Mouse (Mus musculus) spleen, postnatal 10 days (tissue): ENCODE data around the gene Pdk1.
"Not testable (repeated sequence)": the region's sequence is repeated elsewhere in the genome, so short reads cannot be mapped to it uniquely, and the experiment has no call there.

Experiments
- DNase-seq, 2 experiments: peaks; one replicate each; pipeline ENCODE4 v3.0.0; 2021 to 2022; ENCODE audit warnings: low spot score in 2 of 2

Pdk1 gene

DNA sequence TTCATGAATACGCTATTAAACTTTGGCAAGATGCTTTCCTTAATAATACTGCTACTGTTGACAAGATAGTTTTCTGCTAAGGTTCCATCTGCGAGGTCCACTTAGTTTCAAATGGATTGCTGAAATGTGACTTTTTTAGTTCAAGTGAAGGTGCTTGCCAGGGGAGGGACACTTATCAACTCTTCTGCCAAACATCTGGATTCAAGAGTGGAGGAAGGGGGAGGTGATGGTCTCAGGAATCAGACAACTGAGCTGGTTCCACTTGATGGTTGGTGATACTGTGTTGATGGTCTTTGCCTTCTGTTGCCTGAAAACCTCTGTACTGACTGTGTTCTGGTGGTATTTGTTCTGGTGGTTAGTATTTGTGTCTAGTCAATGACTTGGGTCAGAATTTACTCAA is 1.4 kb downstream of the Pdk1 start:
- no peak for DNase-seq

DNA sequence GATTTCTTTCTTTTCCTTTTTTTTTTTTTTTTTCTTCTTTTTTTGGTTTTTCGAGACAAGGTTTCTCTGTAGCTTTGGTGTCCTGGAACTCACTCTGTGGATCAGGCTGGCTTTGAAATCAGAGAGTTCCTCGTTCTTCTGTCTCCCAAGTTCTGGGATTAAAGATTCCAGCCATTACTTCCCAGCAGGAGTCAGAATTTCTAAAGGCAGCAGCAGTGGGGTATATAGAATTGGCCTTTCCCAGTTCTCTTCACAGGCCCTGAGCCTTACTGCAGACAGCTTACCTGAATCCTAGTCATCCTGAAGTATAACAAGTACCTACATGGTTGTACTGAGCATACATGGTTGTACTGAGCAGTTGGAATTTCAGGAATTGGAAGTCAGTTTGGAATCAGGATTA is 1.8 kb downstream of the Pdk1 start:
- no peak for DNase-seq

DNA sequence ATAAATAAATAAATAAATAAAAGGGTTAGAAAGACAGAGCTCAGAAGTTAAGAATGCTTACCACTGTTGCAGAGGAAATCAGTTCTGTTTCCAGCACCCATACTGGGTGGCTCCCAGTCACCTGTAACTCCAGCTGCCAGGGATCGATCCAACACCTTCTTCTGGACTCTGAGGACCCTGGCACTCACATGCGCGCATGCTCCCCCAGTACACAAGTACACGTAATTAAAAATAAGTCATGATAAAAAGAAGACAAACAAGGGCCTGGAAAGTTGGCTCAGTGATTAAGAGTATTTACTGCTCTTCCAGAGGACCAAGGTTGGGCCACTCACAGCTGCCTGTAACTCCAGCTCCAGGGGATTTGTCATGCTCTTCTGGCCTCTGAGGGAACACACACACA is 4.8 kb downstream of the Pdk1 start:
- no peak for DNase-seq

DNA sequence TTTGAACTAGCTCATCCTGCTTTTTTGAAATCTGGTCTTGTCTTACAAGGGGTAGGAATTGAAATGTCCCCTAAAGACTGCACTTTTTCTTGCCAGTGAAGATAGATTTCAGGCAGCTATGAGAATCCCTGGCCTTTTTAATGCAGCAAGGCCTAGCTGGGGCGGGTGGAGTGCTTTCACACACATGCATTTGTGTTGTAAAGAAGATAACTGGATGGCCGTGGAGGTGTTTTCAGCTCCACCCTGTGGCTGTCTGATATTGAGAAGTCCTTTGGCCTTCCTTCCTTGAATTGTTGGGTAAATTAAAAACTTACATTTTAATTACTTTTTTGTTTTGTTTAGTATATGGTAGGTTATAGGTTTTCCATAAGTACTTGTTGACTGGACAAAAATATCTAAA is 5.4 kb downstream of the Pdk1 start:
- DNase-seq, result peak in 1 of 2 experiments; percentile 30

DNA sequence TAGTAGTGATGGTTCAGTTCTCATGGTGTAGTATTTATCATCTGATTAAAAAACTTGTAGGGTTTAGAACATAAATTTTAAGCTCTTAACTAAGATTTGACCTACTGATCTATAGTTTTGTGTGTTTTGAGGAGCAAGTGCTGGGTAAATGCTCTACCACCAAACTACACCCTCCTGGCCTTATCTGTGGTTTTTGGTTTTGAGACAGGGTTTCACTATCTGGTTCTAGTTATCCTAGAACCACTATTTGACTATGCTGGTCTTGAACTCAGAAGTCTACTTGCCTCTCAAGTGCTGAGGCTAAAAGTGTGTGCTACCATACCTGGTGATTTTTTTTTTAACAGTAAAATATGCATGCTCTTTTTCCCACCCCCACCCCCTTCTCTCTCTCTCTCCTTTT is 5.9 kb downstream of the Pdk1 start:
- no peak for DNase-seq

DNA sequence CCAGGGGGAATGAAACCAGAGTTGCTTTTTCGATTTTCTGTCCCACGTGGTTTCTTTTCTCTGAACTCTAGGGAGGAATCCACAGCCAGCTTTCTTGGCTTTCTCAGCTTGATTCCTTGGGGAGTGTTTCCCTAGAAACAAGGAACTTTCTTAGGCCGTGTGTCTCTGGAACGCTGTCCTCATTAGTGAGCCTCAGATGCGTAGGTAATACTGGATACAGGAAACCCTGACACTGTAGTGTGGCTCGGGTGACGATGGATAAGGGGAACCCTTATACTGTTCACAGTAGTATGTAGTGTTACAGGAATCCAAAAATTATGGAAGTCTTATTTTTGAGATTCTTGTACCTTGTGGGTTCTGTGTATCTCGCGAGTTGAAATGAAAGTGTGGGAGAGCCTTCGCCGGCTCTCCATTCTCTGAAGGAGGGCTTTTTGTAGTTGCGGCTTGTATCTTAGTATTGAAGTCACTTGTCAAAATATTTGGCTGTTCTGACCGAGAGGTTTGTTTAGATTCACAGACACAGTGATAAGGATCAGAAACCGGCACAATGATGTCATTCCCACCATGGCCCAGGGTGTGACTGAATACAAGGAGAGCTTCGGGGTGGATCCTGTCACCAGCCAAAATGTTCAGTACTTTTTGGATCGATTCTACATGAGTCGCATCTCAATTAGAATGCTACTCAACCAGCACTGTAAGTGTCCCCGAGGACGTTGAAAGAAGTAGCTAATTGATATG is 10.1 kb downstream of the Pdk1 start:
- no peak for DNase-seq

DNA sequence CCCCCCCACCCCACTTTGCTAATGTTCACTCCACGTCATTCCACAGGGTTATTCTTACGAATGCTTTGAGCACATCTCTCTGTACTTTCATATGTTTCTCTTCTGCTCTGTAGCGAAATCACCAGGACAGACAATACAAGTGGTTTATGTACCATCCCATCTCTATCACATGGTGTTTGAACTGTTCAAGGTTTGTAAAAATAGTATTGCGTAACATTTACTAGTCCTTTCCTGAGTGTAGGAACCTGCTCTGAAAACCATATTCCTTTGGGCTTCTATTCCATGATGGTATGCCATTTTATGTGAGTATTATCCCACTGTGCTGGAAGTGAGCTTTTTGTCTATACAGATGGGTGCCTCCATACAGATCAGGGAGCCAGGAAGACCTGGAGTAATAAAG is 14.2 kb downstream of the Pdk1 start:
- no peak for DNase-seq

DNA sequence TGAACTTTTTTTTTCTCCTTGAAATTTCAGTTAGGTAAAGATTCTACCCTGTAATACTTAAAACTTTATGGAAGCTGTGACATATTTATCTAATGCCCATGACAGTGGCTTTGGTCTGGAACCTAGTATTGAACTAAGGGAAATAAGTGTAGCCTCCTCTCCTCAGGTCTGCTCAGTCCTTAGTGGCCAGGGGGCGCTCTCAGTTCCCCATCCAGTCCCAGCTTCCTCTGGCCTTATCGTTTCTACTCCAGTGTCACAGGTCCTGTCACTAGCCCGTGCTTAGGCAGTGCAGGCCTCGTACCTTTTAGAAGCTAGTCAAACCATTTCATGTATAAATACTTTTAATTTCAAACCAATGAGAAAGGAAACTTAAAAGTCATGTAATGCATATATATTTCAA is 15.4 kb downstream of the Pdk1 start:
- no peak for DNase-seq

DNA sequence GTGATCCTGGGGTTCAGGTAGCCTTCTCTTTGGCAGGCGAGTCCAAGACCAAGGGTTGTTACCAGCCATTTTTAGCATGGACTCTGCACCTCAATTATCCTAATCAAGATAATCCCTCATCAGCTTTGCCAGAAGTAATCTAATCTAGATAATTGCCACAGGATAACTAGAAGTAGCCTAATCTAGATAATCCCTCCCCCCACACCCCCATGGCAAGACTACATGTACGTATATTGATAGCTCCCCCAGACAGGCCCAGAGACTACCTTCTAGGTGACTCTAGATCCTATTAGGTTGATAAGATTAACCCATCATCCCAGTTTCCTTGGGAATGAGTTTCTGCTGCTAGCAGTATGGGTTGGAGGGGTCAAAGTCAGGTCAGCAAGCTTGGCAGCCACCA is 18.5 kb downstream of the Pdk1 start:
- no peak for DNase-seq

DNA sequence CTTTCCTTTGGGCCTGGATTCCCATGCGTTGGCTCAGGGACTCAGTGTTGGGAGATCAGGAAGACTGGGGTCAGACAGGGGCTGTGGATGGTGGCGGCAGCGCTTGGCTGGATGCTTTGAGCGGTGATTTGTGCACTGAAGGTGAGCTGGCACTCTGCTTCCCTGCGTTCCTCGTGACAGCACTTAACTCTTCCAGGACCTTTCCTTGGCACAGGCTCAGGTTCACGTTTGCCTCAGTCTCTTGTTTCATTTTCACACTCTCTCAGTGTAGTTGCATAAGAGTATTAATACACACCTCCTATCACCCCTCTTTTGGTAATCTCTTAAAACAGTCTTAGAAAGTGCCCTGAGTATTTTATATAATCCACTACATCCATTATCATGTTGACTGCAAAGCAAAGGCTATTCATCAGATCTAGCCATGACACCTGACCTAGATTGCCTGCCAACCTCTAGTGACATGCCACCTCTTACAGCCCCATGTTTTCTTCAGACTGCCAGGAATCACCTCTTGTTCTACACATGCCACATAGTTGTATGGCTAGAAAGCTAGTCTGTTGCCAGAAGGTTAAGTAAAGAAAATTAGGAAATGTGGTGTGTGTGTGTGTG is 19.8 kb downstream of the Pdk1 start:
- no peak for DNase-seq

DNA sequence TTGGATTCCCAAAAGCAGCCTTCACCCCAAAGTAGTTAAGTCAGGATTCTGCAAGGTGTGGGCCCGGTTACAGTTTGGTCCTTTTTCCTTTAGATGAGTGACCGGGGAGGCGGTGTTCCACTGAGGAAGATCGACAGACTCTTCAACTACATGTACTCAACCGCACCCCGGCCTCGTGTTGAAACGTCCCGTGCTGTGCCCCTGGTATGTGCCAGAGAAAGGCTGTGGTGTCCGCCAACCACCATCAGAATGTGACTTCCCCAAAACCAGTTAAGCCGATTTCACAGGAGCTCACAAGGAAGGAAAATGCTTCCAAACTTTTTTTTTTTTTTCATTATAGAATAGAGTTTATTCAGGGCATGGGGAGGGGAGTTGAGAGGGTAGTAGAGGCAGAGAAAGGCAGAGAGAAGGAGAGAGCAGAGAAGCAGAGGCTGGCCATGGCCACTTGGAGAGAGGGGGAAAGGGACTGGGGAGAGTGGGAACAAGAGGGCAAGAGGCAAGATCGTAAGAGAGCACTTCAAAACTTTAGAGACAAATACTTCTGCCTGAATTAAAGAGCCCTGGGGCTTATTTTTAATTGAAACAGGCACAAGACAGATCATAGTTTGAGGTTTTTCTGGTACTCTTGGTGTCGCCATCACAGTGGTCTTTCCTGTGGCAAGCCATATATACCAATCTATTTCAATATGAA is 22.7 kb downstream of the Pdk1 start:
- no peak for DNase-seq

DNA sequence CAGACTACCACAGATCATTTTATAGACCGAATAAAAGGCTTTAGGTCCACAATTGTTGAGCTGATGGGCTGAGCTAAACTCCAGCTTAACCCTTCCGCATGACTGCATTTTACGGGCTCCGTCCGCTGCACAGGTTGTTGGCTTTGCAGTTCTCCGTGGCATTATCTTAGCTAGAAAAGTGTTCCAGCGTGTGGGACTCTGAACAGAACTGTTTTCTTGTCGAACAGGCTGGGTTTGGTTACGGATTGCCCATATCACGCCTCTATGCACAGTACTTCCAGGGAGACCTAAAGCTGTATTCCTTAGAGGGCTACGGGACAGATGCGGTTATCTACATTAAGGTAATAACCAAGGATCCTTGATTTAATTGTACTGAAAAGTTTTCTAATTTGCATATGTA is 24.4 kb downstream of the Pdk1 start:
- no peak for DNase-seq

DNA sequence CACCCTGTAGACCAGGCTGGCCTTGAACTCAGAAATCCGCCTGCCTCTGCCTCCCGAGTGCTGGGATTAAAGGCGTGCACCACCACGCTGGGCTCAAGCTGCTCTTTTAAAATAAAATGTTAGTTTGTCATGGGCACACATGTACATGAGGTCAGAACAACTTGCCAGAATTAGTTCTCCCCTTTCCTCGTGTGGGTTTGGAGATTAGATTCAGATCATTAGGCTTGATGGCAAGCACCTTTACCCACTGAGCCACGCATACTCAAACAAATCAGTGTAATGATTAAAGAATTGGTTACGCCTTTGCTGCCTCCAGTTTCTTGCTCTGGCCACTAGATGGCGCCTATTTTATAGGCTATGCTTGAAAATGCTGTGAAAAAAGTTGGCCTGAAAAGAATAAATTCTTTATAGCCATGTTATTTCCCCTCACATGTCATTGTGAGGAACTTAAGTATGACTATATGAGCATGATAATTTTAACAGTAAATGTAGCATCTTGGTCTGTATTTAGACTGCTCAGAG is 25.4 kb downstream of the Pdk1 start:
- DNase-seq, result peak in 1 of 2 experiments; percentile 49

DNA sequence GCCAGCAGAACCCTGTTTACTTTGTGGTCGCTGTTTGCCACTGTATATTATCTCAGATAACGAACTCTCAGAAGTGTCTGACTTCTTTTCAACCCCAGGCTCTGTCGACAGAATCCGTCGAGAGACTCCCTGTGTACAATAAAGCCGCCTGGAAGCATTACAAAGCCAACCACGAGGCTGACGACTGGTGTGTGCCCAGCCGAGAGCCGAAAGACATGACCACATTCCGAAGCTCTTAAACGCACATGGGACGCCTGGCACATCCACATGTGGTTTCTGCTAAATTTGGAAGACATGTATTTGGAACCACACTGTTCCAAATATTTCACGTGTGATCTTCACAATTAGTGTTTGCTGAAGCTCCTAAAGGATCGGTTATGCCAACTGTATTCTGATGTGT is 26.9 kb downstream of the Pdk1 start:
- no peak for DNase-seq

DNA sequence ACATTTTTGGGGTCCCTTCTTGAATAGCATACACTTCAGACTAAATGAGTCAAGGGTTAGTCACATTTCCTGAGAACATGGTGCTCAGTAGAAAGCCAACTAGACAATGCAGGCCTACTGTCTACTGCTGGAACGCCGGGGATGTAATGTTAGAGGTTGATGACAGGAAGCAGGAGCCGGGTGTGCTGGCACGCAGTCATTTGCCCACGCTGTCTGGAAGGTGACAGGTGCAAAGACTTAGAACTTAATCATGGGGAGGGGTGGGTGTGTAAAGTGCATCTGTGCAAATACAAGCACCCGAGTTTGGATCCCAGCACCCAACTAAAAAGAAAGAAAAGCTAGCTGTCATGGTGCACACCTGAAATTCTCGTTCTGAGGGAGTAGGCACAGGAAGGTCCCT is 32.1 kb downstream of the Pdk1 start:
- DNase-seq, result no peak

DNA sequence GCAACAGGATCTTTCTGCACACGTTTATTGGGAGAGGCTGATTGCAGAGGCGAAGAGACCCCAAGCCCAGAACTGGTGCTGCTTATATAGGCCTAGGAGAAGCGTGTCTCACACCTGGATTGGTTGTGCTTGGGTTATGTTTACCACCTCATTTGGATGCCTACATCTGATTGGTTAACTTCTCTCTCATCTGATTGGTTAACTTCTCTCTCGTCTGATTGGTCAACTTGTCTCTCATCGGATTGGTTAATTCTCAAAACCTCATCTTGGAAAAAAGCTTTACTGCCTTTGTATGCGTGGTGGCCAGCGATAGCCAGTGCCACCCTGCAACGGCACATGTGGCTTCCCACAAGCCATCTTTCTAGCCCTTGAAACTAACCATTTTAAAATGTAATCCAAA is 33.3 kb downstream of the Pdk1 start:
- DNase-seq, result not testable (repeated sequence)

DNA sequence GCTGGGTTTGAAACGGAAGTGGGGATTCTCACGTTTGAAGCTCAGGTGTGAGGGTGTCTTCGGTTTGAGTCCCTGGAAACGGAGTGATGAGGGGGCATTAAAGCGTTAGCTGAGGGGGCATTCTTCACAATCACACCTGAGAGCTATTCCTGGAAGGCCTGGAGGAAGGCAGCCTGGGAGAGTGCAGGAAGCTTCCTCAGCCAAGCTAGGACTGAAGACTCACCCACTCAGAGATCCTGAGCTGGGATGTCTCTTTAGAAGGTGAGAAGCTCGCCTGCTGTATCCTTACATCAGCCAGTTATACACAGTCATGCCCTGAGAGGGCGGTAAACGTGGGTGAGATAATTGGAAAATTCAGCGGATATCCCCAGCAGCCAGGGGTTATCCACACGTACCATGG is 40.9 kb downstream of the Pdk1 start:
- no peak for DNase-seq

DNA sequence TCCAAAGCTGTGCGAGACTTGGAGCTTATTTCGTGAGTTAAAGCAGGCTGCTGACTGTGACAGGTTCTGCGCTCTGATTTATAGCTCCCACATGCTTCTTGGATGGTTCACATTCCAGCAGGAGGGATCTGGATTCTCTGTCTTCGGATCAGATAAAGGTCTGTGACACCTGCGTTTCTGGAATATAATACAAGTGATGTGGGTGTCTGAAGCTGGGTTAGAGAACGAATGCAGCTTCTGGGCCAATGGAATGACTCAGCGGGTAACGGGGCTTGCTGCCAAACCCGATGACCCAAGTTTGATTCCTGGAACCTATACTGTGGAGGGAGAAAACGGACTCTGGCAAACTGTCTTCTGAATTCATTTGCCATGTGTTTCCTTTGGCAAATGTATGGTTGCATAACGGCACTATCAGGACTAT is 46.2 kb downstream of the Pdk1 start:
- DNase-seq, result no peak

DNA sequence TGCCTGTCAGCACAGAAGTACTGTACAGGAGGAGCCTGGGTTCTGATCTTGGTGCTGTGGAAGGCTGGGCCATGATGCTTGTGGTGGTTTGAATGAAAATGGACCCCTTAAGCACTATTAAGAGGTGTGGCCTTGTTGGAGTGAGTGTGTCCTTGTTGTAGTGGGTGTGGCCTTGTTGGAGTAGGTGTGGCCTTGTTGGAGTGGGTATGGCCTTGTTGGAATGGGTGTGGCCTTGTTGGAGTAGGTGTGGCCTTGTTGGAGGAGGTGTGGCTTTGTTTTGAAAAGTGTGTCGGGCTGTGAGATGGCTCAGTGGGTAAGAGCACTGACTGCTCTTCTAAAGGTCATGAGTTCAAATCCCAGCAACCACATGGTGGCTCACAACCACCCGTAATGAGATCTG is 51.9 kb downstream of the Pdk1 start:
- DNase-seq, result not testable (repeated sequence)

DNA sequence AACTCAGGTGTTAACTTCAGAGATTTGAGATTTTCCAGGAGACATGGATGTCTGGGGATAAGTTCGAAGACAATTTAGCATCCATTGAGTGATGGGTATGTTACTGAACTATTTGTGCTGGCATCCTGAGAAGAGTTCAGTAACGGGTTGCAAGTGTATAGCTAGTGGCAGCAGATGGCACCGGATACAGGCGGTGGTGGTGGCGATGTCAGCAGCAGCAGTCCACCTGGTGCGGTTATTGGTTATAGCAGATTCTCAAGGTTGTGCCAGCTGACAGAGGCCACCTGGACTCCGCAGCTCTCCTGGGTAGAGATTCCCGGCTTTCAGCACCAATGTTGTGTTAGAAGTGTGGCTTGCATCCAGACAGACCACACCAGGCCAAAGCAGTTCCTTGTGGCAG is 61.0 kb downstream of the Pdk1 start:
- DNase-seq, result no peak

DNA sequence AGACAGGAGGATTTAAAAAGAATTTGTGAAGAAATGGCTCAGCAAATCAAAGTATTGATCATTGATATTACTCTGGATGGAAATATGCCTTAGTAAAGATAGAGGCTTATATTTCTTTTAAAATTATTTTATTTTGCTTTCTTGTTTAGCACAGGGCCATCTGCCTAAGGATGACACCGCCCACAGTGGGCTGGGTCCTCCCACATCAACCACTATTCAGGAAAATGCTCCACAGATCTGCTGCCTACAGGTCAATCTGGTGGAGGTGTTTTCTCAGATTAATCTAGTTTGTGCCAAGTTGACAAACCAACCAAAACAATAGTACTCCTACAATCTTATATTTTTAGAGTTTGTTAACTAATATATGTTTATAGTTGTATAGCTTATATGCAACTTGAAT is 63.7 kb downstream of the Pdk1 start:
- DNase-seq, result no peak

DNA sequence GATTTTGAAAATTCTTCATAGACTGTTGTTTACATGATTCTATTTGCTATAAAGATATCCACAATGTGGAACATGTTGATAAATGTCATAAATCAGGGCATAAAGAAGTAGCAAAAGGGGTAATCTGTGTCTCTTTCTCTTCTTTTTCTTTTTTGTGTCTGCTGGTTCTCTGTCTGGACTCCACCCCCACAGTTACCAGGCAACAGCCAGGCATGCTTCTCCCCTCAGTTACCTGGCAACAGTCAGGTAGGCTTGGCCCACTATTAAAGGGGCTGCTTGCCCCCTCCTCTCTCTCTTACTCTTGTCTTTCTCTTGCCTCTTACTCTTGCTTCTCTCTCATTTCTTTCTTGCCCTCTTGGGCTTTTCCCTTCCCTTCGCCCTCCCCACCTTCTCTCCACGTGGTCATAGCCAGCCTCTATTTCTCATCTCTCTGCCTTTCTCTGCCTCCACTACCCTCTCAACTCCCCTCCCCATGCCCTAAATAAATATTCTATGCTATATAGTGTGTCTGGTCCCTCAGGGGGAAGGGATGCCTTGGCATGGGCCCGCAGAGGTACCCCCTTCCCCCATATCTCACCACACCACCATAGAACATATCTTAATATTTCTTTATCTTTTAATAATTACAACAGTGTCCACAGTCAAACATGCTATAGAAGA is 64.8 kb downstream of the Pdk1 start:
- no peak for DNase-seq
